Mouse (Mus musculus): ENCODE results near the gene Unc50. TPM values are rescaled to one million over a fixed set of nuclear protein-coding genes. Genes with fewer than 3 reads are reported as not detected.

The Unc50 gene
- total and polyA plus RNA-seq, 2 experiments from 2014 or later: 83.3 to 83.8 TPM

- Histone ChIP-seq H3K4me1 (ENCODE audit: control insufficient read depth, insufficient read depth) (no peaks in the 10 kb centered on the region), H3K27ac (ENCODE audit: low read depth) (no peak overlapping the region), H3K9me3 (replicated peaks; ENCODE audit: control insufficient read depth, low read length) (no peaks in the 10 kb centered on the region), H3K36me3 (replicated peaks; ENCODE audit: control insufficient read depth, insufficient read depth, low read length) (0 out of 2 replicates have a peak, but pooled peaks cover 9% of the 10 kb centered on the region), H3K4me3 (ENCODE audit: low read depth, low read length) (no peak overlapping the region), H3K9ac (replicated peaks; ENCODE audit: low read depth, low read length) (no peak overlapping the region), H3K27me3 (ENCODE audit: control insufficient read depth, insufficient read depth, low read length) (no peaks in the 10 kb centered on the region), H3K4me2 (ENCODE audit: low read depth, low read length) (no peak overlapping the region)
- DNase-seq (ENCODE audit: low spot score) (no peak), ATAC-seq (ENCODE audit: insufficient read depth, low read depth) (no peak)
- no peak for TF ChIP-seq CTCF (IDR thresholded peaks at IDR 0.05; ENCODE audit: low read depth)
- WGBS: 81% methylated on average over 8 of the region's 8 CpGs
Measured at GRCm38 (mm10) chr1:37408059-37408458, 21.9 kb upstream of the Unc50 start.

- H3K27me3 ChIP-seq (ENCODE audit: control insufficient read depth, insufficient read depth, low read length): no peaks in the 10 kb centered on the region
- H3K4me1 ChIP-seq (ENCODE audit: control insufficient read depth, insufficient read depth): no peaks in the 10 kb centered on the region
Measured at GRCm38 (mm10) chr1:37408678-37409077, 21.3 kb upstream of the Unc50 start.

GRCm38 (mm10) chr1:37409647-37410046 is 20.3 kb upstream of the Unc50 start:
- Histone ChIP-seq H3K4me2 (ENCODE audit: low read depth, low read length) (no peak overlapping the region), H3K4me3 (ENCODE audit: low read depth, low read length) (no peak overlapping the region), H3K9ac (replicated peaks; ENCODE audit: low read depth, low read length) (no peak overlapping the region), H3K27ac (ENCODE audit: low read depth) (no peak overlapping the region), H3K36me3 (replicated peaks; ENCODE audit: control insufficient read depth, insufficient read depth, low read length) (0 out of 2 replicates have a peak, but pooled peaks cover 6% of the 10 kb centered on the region), H3K4me1 (ENCODE audit: control insufficient read depth, insufficient read depth) (no peaks in the 10 kb centered on the region), H3K9me3 (replicated peaks; ENCODE audit: control insufficient read depth, low read length) (no peaks in the 10 kb centered on the region), H3K27me3 (ENCODE audit: control insufficient read depth, insufficient read depth, low read length) (no peaks in the 10 kb centered on the region)
- ATAC-seq (ENCODE audit: insufficient read depth, low read depth) (no peak), DNase-seq (ENCODE audit: low spot score) (no peak)
- TF ChIP-seq CTCF (IDR thresholded peaks at IDR 0.05; ENCODE audit: low read depth) (no peak), EP300 (IDR thresholded peaks at IDR 0.05; ENCODE audit: low read depth) (no peak)

More at GRCm38 (mm10) chr1:37408678-37409077, 21.3 kb upstream of the Unc50 start:
- ATAC-seq (ENCODE audit: insufficient read depth, low read depth) (no peak), DNase-seq (ENCODE audit: low spot score) (no peak)
- Histone ChIP-seq H3K27ac (ENCODE audit: low read depth) (no peak overlapping the region), H3K4me3 (ENCODE audit: low read depth, low read length) (no peak overlapping the region), H3K9me3 (replicated peaks; ENCODE audit: control insufficient read depth, low read length) (no peaks in the 10 kb centered on the region), H3K36me3 (replicated peaks; ENCODE audit: control insufficient read depth, insufficient read depth, low read length) (0 out of 2 replicates have a peak, but pooled peaks cover 9% of the 10 kb centered on the region), H3K4me2 (ENCODE audit: low read depth, low read length) (no peak overlapping the region), H3K9ac (replicated peaks; ENCODE audit: low read depth, low read length) (no peak overlapping the region)
- 61% methylated on average over 3 of the region's 3 CpGs for WGBS
- no peak for TF ChIP-seq EP300 (IDR thresholded peaks at IDR 0.05; ENCODE audit: low read depth)
- TF ChIP-seq CTCF (IDR thresholded peaks at IDR 0.05; ENCODE audit: low read depth): no peak

GRCm38 (mm10) chr1:37415394-37415793 is 14.5 kb upstream of the Unc50 start:
- Histone ChIP-seq H3K36me3 (replicated peaks; ENCODE audit: control insufficient read depth, insufficient read depth, low read length) (peaks cover 34% of the 10 kb centered on the region), H3K27me3 (ENCODE audit: control insufficient read depth, insufficient read depth, low read length) (no peaks in the 10 kb centered on the region), H3K4me1 (ENCODE audit: control insufficient read depth, insufficient read depth) (no peaks in the 10 kb centered on the region), H3K9ac (replicated peaks; ENCODE audit: low read depth, low read length) (no peak overlapping the region), H3K9me3 (replicated peaks; ENCODE audit: control insufficient read depth, low read length) (no peaks in the 10 kb centered on the region), H3K4me2 (ENCODE audit: low read depth, low read length) (no peak overlapping the region), H3K27ac (ENCODE audit: low read depth) (no peak overlapping the region), H3K4me3 (ENCODE audit: low read depth, low read length) (no peak overlapping the region)
- WGBS: 81% methylated on average over 1 of the region's 1 CpGs
- TF ChIP-seq EP300 (IDR thresholded peaks at IDR 0.05; ENCODE audit: low read depth) (no peak), CTCF (IDR thresholded peaks at IDR 0.05; ENCODE audit: low read depth) (no peak)
- ATAC-seq (ENCODE audit: insufficient read depth, low read depth): no peak
- no peak for DNase-seq (ENCODE audit: low spot score)

- Histone ChIP-seq H3K4me3 (ENCODE audit: low read depth, low read length) (no peak overlapping the region), H3K27ac (ENCODE audit: low read depth) (no peak overlapping the region), H3K9me3 (replicated peaks; ENCODE audit: control insufficient read depth, low read length) (peaks cover 3% of the 10 kb centered on the region; the same call in 1 of the 2 replicates), H3K36me3 (replicated peaks; ENCODE audit: control insufficient read depth, insufficient read depth, low read length) (peaks cover 46% of the 10 kb centered on the region), H3K9ac (replicated peaks; ENCODE audit: low read depth, low read length) (no peak overlapping the region), H3K27me3 (ENCODE audit: control insufficient read depth, insufficient read depth, low read length) (no peaks in the 10 kb centered on the region), H3K4me2 (ENCODE audit: low read depth, low read length) (no peak overlapping the region), H3K4me1 (ENCODE audit: control insufficient read depth, insufficient read depth) (no peaks in the 10 kb centered on the region)
- no peak for TF ChIP-seq EP300 (IDR thresholded peaks at IDR 0.05; ENCODE audit: low read depth)
- peak; percentile 98 for TF ChIP-seq CTCF (IDR thresholded peaks at IDR 0.05; ENCODE audit: low read depth)
- 97% methylated on average over 1 of the region's 1 CpGs for WGBS
- ATAC-seq (ENCODE audit: insufficient read depth, low read depth) (peak; percentile 74; the same call in 1 of the 2 replicates), DNase-seq (ENCODE audit: low spot score) (peak; percentile 38)
Measured at GRCm38 (mm10) chr1:37419420-37419819, 10.5 kb upstream of the Unc50 start.

All from heart, postnatal 0 days (tissue).